Mouse (Mus musculus) thymus, postnatal 25 days (tissue): ENCODE data around the gene Thrap3.
A peak's percentile ranks its signal among the peaks of the same experiment; 100 is the strongest.
"Not testable (repeated sequence)": the region's sequence is repeated elsewhere in the genome, so short reads cannot be mapped to it uniquely, and the experiment has no call there.

Experiments
- DNase-seq: peaks from one replicate; pipeline ENCODE4 v3.0.0; 2022

Thrap3 gene

GRCm38 (mm10) chr4:126202303-126203181 lies at the start of gene Thrap3:
Gene Thrap3, minus strand, starts transcription at chr4:126202760.
- DNase-seq: peak; percentile 97

DNA sequence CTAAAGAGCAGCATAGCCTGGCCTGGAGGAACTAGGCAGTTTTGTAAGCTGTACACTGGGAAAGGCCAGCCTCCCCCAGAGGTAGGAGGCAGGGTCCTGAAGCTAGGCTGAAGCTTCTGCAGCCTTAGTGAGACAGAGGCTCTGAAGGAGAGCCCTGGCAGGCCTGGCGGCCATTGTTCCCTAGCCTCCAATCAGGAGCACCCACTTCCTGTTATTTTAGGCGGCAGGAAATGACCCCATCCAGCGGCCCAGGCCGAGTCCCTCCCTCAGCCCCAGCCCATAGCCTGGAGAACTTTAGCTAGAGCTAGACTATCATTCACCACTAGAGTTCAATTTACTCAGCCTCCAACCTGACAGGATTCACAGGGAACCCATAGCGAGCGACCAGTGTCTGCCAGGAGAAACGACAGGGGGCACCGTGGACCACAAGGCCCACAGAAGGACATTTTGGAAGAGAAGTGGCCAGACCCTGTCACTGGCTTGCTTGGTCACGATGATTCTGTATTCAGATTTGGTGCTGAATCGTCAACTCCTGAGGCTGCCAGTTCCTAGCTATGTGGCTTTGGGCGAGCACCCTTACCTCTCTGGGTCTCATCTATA lies 49.2 kb upstream of the Thrap3 start:
- DNase-seq: no peak

- DNase-seq: no peak
Observed at GRCm38 (mm10) chr4:126250659-126251058, 48.1 kb upstream of the Thrap3 start.

DNA sequence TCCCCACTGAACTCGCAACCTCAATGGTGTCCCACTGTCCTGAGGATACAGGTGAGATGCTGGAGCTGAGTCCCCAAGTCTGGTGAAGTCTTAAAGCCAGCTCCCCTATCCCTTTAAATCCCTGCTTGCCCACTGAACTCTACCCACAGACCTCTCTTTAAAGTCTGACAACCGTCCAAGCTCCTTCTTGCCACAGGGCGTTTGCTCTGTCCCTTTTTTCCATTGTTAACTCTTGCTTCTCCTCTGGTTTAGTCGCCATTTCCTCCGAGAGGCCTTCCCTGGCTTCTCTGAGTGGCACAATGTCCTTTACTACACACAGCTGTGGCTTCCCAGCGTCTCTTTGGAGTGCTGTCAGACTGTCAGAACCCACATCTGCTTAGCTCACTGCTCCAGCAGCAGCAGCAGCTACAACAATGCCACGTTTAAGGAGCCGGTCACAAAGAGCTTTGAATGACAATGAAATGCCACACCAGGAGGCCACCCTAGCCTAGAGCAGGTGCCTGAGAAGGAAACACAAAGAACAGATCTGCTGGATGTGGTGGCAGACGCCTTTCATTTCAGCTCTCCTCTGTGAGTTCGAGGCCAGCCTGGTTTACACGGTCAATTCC lies 45.8 kb upstream of the Thrap3 start:
- DNase-seq: no peak

GRCm38 (mm10) chr4:126246202-126246889 lies 43.8 kb upstream of the Thrap3 start:
- DNase-seq: no peak

GRCm38 (mm10) chr4:126242510-126242909 lies 40.0 kb upstream of the Thrap3 start:
- no peak for DNase-seq

- no peak for DNase-seq
Observed at GRCm38 (mm10) chr4:126241956-126242355, 39.4 kb upstream of the Thrap3 start.

DNA sequence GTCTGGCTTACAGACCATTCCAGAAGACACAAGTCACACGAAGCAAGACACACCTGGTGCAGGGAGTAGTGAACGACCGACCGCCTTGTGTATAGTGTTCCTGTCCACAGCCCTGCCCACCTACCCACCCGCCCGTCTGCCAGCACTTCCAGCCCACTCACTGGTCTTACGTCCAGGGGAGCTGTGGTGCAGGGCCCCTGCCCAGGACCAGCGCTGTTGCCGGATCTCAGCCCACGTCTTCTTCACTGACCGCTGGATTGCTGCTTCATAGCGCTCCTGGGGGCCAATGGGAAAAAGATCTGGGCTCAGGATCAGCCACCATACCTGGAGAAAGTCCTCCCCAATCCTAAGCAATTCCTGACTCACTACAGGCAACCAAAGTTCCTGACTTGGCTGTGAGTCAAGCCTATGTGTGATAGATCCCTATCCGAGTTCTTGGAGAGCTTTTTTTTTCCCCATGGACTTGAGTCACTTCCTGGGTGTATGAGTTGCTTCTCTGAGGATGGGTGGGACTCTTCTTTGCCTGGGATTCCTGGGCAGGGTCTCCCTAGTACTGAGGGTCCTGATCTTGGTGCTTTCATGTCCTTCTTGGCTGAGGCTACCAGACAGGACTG lies 37.4 kb upstream of the Thrap3 start:
- DNase-seq: no peak

DNA sequence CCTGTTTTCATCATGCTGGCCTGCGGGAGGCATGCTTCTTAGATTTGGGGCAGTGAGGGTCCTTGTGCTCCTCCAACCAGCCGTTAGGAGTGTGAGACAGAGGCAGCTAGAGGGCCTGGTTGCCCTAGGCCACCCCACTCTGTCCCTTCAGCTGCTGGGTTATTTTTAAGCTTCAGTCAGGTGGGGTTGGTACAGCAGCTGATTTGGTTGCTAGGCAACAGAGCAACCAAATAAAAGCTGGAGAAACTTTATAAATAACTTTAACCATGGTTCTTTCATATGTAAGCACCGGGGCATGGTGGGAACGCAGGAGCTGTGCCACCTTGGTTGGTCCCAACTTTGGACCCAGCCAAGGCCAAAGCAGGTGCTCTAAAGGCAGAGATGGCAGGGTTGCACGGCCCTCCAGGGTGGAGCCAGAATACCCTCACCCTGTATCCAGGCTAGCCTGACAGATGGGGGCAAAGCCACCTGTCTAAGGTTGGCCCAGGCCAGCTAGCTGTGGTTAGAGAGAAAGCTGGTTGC lies 35.2 kb upstream of the Thrap3 start:
- no peak for DNase-seq

- no peak for DNase-seq
Observed at GRCm38 (mm10) chr4:126236467-126237280, 34.1 kb upstream of the Thrap3 start.

DNA sequence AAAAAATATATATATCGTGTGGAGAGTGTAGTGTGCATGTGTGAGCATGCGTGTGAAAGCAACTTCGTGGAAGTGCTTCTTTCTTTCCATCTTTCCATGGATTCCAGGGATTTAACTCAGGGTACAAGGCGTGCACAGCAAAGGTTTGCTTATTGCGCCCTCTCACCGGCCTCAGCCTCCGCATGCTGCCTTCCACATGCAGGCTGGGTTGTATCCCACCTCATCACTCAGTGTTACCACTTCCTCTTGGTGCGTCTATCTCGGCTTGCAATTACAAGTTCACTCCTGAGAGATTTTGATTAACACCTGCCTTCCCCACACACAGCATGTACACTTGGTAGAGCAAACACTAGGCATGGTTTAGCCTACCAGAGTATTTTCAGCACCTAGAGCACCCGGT lies 32.6 kb upstream of the Thrap3 start:
- DNase-seq: peak; percentile 44

DNA sequence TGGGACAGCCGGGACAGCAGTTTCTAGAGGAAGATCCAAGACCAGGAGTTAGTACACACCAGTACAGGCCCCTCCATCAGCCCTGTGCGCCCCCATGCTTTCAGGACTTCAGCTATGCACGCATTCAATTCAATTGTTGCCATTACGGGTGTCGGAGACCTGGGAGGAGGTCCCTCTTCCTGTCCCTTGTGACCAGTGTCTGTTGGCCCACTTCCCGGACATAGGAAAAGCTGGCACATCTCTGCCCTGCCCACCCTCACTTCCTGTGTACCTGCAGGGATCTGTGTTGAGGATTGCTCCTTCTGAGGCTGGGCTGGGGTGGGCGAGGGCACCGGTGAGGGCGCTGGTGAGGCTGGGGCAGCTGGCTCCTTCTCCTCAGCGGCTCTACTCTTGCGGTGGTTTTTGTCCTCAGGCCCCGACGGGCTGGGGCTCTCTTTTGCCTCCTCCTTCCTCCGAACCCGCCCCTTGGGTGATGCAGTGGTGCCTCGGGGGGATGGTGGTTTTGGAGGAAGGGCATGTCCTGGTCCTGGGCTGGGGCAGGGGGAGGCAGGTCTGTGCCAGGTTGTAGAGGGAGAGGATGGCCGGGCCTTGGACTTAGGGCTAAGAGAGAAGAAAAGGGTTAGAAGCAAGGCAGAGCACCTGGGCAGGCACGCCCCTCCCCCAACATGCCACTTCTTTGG lies 32.1 kb upstream of the Thrap3 start:
- DNase-seq: peak; percentile 25

DNA sequence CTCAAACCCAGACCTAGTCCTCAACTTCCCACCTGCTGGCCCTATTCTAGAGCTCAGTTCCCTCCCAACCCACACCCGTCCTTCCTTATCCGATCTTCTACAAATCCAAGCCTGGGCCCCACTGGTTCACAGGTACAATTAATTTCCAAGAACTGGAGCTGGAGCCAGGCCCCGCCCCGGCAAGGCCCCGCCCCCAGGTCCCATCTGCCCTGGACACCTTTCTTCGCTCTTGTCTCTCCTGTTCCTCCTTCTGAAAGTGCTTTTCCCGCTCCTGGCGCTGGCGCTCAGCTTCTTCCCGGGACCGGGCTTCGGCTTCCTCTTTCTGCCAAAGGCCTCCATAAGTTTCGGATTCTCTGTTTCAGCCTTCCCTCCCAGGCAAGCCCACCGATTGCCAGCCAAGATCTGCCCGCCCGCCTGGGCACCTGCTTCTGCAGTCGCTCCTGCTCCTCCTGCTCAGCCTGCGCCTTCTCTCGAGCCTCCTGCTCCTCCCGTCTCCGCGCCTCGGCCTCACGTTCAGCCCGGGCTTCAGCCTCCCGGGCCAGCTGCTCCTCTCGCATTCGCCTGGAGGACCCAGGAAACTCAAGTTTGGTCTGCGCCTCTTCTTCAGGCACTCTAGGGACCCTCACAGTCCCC lies 31.2 kb upstream of the Thrap3 start:
- no peak for DNase-seq

- DNase-seq: no peak
Observed at GRCm38 (mm10) chr4:126229900-126230299, 27.3 kb upstream of the Thrap3 start.

DNA sequence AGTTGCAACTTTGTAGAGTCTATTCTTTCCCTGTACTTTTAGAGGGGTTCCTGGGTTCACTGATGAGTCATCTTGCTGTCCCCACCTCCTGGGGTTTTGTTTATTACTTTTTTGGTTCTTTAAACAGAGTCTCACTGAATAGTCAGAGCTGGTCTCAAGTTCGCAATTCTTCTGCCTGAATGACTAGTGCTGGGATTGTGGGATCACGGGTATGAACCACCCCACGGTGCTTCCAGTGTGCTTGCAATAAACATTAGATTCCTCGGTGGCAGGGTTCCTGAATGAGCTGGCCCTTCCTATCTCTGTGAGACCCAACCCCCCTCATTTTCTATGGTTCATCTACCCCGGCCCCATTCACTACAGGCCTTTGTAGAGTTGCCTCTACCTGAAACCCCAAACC lies 25.6 kb upstream of the Thrap3 start:
- DNase-seq: no peak

DNA sequence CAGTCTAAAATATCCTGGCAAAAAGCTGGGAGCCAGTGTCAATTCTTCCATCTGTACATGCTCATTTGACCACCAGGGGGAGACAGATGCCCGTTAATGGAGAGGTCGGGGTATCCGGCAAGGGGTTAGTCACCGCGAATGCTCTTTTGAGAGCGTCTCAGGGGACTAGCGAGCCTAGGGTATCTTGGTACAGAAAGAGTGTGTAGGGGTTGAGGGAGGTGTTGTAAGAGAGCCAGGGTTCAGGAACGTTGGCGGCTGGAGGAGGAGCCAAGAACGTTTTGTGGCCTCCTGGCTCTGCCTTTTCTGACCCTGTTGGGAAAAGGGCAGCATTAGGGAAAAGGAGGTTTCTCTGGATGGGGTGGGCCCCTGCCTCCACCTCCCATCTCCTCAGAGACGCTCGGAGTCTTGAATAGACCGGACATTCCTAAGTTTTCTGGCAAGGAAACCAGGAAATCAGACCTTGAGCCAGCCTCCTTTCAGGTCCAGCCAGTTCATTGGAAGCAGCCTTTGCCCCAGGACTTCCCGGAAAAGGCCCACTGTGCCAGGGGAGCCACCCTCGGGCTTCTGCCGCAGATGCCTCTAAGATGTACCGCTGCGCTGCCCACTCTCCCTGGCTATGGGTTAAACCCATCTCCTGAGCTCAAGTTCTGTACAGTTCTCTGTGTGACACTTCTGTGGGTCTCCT lies 24.7 kb upstream of the Thrap3 start:
- peak; percentile 91 for DNase-seq

DNA sequence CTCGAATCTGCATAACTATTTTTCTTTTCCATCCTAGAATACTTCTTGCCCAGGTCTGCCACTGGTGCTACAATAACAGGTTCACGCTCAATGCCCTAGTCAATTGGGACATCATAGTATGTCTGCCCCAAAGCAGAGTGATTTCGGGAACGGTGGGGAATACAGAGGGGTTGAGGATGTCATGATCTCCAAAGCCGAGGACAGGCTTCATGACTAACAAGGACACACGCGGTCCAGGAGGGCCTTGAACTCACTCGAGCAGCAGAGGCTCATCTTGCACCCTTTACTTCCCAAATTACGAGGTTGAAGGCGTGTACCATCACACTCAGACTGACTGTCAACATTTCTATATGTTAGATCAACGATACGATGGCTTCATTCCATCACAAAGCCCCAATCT lies 24.1 kb upstream of the Thrap3 start:
- no peak for DNase-seq

DNA sequence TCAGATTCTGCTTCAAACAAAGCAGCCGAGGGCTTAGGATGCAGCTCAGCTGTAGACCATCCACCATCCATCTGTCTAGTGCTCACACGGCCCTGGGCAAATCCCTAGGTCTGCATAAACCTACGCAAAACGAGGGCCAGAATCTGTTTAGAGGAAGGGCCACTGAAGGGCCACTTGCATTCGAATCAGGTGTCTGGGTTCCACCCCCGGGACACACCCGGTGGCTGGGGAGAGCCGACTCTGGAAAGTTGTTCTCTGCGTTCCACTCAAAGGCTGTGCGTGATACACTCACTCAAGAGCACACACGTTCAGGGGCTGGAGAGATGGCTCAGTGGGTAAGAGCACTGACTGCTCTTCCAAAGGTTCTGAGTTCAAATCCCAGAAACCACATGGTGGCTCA lies 20.1 kb upstream of the Thrap3 start:
- DNase-seq: no peak

- DNase-seq: no peak
Observed at GRCm38 (mm10) chr4:126220045-126220444, 17.5 kb upstream of the Thrap3 start.

- DNase-seq: not testable (repeated sequence)
Observed at GRCm38 (mm10) chr4:126219540-126219939, 17.0 kb upstream of the Thrap3 start.
